Mouse (Mus musculus) lung, embryonic 16.5 days (tissue): ENCODE measurements at regions not wholly inside any gene's neighbourhood (a gene's known extent, or its start where the extent isn't known, plus 50 kb on each side); places are given as distances from the start of the nearest gene placed in this dataset.

Experiments used
- ATAC-seq: fragments of 200-750 bp; cut with Nextera tagmentation; 2 replicates; pipeline ENCODE4 v1.8.0; 2017; ENCODE audit warnings: low read depth, mild to moderate bottlenecking, moderate library complexity
- H3K27ac ChIP-seq: fragments of 300-500 bp; sonication (generic); 2 replicates; pipeline ENCODE4 v1.5.1; 2014; ENCODE audit warnings: mild to moderate bottlenecking, control low read depth, low read length
- H3K27me3 ChIP-seq: fragments of 300-500 bp; sonication (generic); 2 replicates; pipeline ENCODE4 v1.6.1; 2014; ENCODE audit warnings: low read depth, low read length, mixed read lengths; ENCODE audit not compliant: control insufficient read depth, insufficient read depth
- H3K36me3 ChIP-seq: fragments of 300-500 bp; sonication (generic); 2 replicates; pipeline ENCODE4 v1.6.1; 2014; ENCODE audit warnings: low read length; ENCODE audit not compliant: control insufficient read depth, insufficient read depth
- H3K4me1 ChIP-seq: fragments of 300-500 bp; sonication (generic); replicated peaks from 2 replicates; pipeline ENCODE4 v1.6.1; 2014; ENCODE audit warnings: low read length, mixed read lengths; ENCODE audit not compliant: control insufficient read depth, insufficient read depth
- H3K4me2 ChIP-seq: fragments of 300-500 bp; sonication (generic); 2 replicates; pipeline ENCODE4 v1.6.1; 2014; ENCODE audit warnings: low read depth, low read length, control low read depth
- H3K4me3 ChIP-seq: fragments of 300-500 bp; sonication (generic); 2 replicates; pipeline ENCODE4 v1.5.1; 2014; ENCODE audit warnings: mild to moderate bottlenecking, low read length, control low read depth
- H3K9ac ChIP-seq: fragments of 300-500 bp; sonication (generic); 2 replicates; pipeline ENCODE4 v1.6.1; 2014; ENCODE audit warnings: low read length, control low read depth
- H3K9me3 ChIP-seq: fragments of 300-500 bp; sonication (generic); 2 replicates; pipeline ENCODE4 v1.6.1; 2016; ENCODE audit warnings: low read length; ENCODE audit not compliant: control insufficient read depth
- WGBS: fragments of 180-500 bp; shearing (Covaris S2); extraction: QIAGEN DNeasy Blood & Tissue Kit; methylation state at CpG from one replicate; pipeline ENCODE4 v1.1.7; 2014; 5-methylcytosine and 5-hydroxymethylcytosine counted together

DNA sequence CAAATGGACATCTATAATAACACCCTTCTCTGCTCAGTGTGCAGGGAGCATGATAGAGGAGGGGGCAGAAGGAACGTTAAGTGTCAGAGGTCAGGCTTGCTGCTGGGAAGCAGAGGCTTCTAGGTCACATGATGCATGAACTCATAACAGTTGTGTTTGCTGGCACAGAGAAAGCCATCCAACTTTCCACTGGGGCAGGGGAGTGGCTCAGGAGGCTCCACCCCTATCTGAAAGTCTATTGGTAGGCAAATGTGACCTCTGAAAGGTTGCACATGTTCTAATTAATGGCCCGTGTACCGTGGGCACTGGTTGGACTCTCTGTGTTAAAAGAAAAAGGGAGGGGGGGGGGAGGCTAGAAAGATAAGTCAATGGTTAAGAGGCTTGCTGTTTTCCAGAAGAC, 224.6 kb downstream of the Slc16a7 start:
- H3K36me3 ChIP-seq, result no peaks in the 10 kb centered on the region
- ATAC-seq, result no peak
- H3K4me3 ChIP-seq, result no peak overlapping the region

DNA sequence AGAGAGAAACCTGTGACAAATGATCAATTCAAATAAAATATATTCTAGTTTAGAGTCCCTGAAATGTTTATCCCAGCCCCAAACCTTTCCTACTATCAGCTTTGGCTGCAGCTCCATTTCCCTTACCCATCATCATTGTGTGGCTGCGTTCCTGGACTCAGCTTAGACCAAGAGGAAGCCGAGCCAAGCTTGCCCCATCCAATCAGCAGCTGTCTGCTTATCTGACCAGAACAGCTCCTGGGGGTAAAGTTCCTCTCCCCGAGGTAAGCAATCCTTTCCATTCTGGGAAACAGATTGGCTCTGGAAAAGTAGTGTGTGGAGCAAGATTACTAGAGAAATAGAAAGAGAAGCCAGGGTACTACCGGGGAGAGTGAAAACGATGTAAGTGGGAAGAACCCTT, 228.2 kb downstream of the Slc16a7 start:
- Histone ChIP-seq H3K36me3 (no peaks in the 10 kb centered on the region), H3K4me2 (no peak overlapping the region), H3K27me3 (no peaks in the 10 kb centered on the region), H3K4me3 (no peak overlapping the region), H3K9me3 (no peaks in the 10 kb centered on the region), H3K4me1 (no peaks in the 10 kb centered on the region), H3K27ac (no peak overlapping the region), H3K9ac (no peak overlapping the region)
- no peak for ATAC-seq
- WGBS, result 32% methylated on average over 5 of the region's 5 CpGs

More for the DNA sequence above, 224.6 kb downstream of the Slc16a7 start:
- no peaks in the 10 kb centered on the region for H3K4me1 ChIP-seq
- no peaks in the 10 kb centered on the region for H3K27me3 ChIP-seq
- H3K9me3 ChIP-seq, result no peaks in the 10 kb centered on the region
- no peak overlapping the region for H3K9ac ChIP-seq
- 59% methylated on average over 3 of the region's 3 CpGs for WGBS
- H3K27ac ChIP-seq, result no peak overlapping the region
- no peak overlapping the region for H3K4me2 ChIP-seq

DNA sequence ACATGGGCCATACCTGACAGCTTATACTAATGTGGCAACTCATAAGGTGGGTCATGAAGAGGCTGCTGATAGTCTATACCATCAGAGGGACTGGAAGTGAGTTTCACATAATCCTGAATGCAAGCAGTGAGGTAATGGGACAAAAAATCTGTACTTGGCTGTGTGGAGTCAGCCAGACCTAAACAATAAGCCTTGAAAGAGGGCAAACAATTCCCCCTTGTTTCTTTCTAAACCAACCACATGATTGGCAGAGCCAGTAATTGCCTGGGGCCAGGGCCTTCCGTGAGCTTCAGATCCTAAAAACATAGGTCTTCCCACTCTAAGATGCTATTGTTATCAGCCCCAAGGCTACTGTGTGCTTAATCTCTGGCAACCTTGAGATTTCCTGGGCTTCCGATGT, 240.5 kb downstream of the Slc16a7 start:
- Histone ChIP-seq H3K9me3 (no peaks in the 10 kb centered on the region), H3K4me1 (no peaks in the 10 kb centered on the region), H3K9ac (no peak overlapping the region), H3K4me3 (no peak overlapping the region), H3K36me3 (no peaks in the 10 kb centered on the region), H3K4me2 (no peak overlapping the region), H3K27me3 (no peaks in the 10 kb centered on the region), H3K27ac (no peak overlapping the region)
- ATAC-seq, result no peak
- WGBS, result 68% methylated on average over 2 of the region's 2 CpGs

DNA sequence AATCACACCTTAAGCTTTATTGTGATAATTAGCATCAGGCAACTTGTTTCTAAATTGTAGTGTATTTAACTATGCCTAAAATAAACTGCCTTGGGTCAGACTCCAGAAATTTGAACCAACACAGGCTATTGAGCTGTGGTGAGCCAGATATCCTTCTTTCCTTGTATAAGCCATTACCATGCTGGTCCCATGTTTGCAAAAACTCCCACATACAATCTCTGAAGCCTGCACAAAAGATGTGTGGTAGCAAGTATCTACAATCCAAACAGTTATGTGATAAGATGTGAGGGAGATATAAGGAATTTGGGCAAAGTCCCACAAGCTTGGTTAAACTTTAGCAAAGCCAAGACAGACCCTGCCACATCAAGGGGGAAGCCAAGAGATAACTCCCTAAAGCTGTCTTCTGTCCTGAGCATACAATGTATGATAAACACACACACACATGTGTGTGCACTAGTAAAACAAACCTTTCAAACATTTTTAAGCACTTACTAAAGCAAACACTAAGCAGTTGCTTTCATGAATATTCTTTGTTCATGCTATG, 242.0 kb downstream of the Slc16a7 start:
- no peak overlapping the region for H3K27ac ChIP-seq
- no peak overlapping the region for H3K4me3 ChIP-seq
- no peak overlapping the region for H3K4me2 ChIP-seq
- no peaks in the 10 kb centered on the region for H3K4me1 ChIP-seq
- H3K27me3 ChIP-seq, result no peaks in the 10 kb centered on the region
- H3K9me3 ChIP-seq, result no peaks in the 10 kb centered on the region
- H3K9ac ChIP-seq, result no peak overlapping the region
- ATAC-seq, result no peak
- no peaks in the 10 kb centered on the region for H3K36me3 ChIP-seq

- Histone ChIP-seq H3K9ac (no peak overlapping the region), H3K36me3 (no peaks in the 10 kb centered on the region), H3K4me3 (no peak overlapping the region), H3K4me1 (no peaks in the 10 kb centered on the region), H3K27ac (no peak overlapping the region), H3K27me3 (no peaks in the 10 kb centered on the region), H3K4me2 (no peak overlapping the region), H3K9me3 (no peaks in the 10 kb centered on the region)
- no peak for ATAC-seq
- WGBS, result 70% methylated on average over 3 of the region's 3 CpGs
These were observed 242.9 kb downstream of the Slc16a7 start for GRCm38 (mm10) chr10:125146365-125146764.

GRCm38 (mm10) chr10:125145809-125146208, 243.5 kb downstream of the Slc16a7 start:
- Histone ChIP-seq H3K9ac (no peak overlapping the region), H3K9me3 (no peaks in the 10 kb centered on the region), H3K4me1 (no peaks in the 10 kb centered on the region), H3K4me2 (no peak overlapping the region), H3K27me3 (no peaks in the 10 kb centered on the region), H3K27ac (no peak overlapping the region), H3K4me3 (no peak overlapping the region), H3K36me3 (no peaks in the 10 kb centered on the region)
- WGBS, result 66% methylated on average over 4 of the region's 4 CpGs
- ATAC-seq, result no peak

GRCm38 (mm10) chr10:125121762-125122161, 267.5 kb downstream of the Slc16a7 start:
- Histone ChIP-seq H3K27me3 (no peaks in the 10 kb centered on the region), H3K27ac (no peak overlapping the region), H3K4me2 (no peak overlapping the region), H3K4me3 (no peak overlapping the region), H3K4me1 (no peaks in the 10 kb centered on the region), H3K9ac (no peak overlapping the region), H3K9me3 (no peaks in the 10 kb centered on the region), H3K36me3 (no peaks in the 10 kb centered on the region)
- 88% methylated on average over 5 of the region's 5 CpGs for WGBS
- ATAC-seq, result no peak

- H3K9me3 ChIP-seq, result no peaks in the 10 kb centered on the region
- ATAC-seq, result no peak
These were observed 274.9 kb downstream of the Slc16a7 start for GRCm38 (mm10) chr10:125114318-125114717.

GRCm38 (mm10) chr10:125108986-125109385, 280.3 kb downstream of the Slc16a7 start:
- Histone ChIP-seq H3K4me1 (no peaks in the 10 kb centered on the region), H3K9me3 (no peaks in the 10 kb centered on the region), H3K27me3 (no peaks in the 10 kb centered on the region), H3K4me2 (no peak overlapping the region), H3K36me3 (no peaks in the 10 kb centered on the region), H3K27ac (no peak overlapping the region), H3K4me3 (no peak overlapping the region), H3K9ac (no peak overlapping the region)
- WGBS, result 75% methylated on average over 1 of the region's 1 CpGs
- ATAC-seq, result no peak

More at GRCm38 (mm10) chr10:125114318-125114717, 274.9 kb downstream of the Slc16a7 start:
- no peaks in the 10 kb centered on the region for H3K27me3 ChIP-seq
- H3K4me2 ChIP-seq, result no peak overlapping the region
- no peaks in the 10 kb centered on the region for H3K4me1 ChIP-seq
- no peak overlapping the region for H3K27ac ChIP-seq
- no peak overlapping the region for H3K4me3 ChIP-seq
- WGBS, result 24% methylated on average over 1 of the region's 1 CpGs
- H3K9ac ChIP-seq, result no peak overlapping the region
- no peaks in the 10 kb centered on the region for H3K36me3 ChIP-seq

DNA sequence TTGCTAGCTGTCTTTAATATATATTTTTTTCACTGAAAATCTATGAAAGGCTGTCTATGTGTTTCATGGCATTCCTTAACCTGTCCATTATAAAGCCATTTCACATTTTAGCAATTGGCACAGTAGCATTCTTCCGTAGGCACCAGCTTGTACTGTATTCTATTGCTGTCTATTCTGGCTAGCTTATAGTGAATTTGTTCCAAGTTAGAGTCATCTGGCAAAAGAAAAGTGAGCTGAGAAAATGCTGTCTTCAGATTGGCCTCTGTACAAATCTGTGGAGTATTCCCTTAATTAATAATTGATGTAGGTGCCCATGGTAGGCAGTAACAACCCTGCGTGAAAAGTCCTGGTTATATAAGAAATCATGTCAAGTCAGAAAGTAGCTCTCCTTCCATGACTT, 304.3 kb downstream of the Slc16a7 start:
- no peaks in the 10 kb centered on the region for H3K36me3 ChIP-seq
- no peak for ATAC-seq
- no peak overlapping the region for H3K4me2 ChIP-seq
- no peaks in the 10 kb centered on the region for H3K4me1 ChIP-seq
- no peaks in the 10 kb centered on the region for H3K9me3 ChIP-seq
- no peak overlapping the region for H3K27ac ChIP-seq
- no peaks in the 10 kb centered on the region for H3K27me3 ChIP-seq
- 85% methylated on average over 2 of the region's 2 CpGs for WGBS
- H3K9ac ChIP-seq, result no peak overlapping the region
- H3K4me3 ChIP-seq, result no peak overlapping the region
